Mouse (Mus musculus) CH12.LX (cell line): ENCODE measurements at regions not wholly inside any gene's neighbourhood (a gene's known extent, or its start where the extent isn't known, plus 50 kb on each side); places are given as distances from the start of the nearest gene placed in this dataset.

Experiments
- DNase-seq: peaks from one replicate; pipeline ENCODE4 v3.0.0-alpha.2; 2013; ENCODE audit errors: extremely low read depth
- H3K27ac ChIP-seq: 2 replicates; pipeline ENCODE4 v1.5.1; 2012; ENCODE audit warnings: low read depth, mild to moderate bottlenecking, control low read depth, moderate library complexity; ENCODE audit not compliant: insufficient read depth
- H3K27me3 ChIP-seq: replicated peaks from 2 replicates; pipeline ENCODE3; 2012; ENCODE audit warnings: inconsistent platforms
- H3K36me3 ChIP-seq, 2 experiments: replicated peaks in 1 of 2; 2 replicates each; pipeline versions ENCODE3 to v1.6.1; 2012; ENCODE audit warnings: inconsistent platforms in 1 of 2, low read length in 1 of 2, mild to moderate bottlenecking in 1 of 2, mixed read lengths in 1 of 2, moderate library complexity in 1 of 2; ENCODE audit not compliant: control insufficient read depth in 1 of 2, insufficient read depth in 1 of 2
- H3K4me1 ChIP-seq, 2 experiments: 2 replicates each; pipeline ENCODE4 v1.6.1; 2012; ENCODE audit warnings: inconsistent platforms in 1 of 2, moderate library complexity in 1 of 2; ENCODE audit not compliant: insufficient read depth in 2 of 2, control insufficient read depth in 1 of 2
- H3K4me2 ChIP-seq: 2 replicates; pipeline ENCODE4 v1.6.1; 2012; ENCODE audit warnings: low read depth, mild to moderate bottlenecking, control low read depth; ENCODE audit not compliant: poor library complexity, insufficient read depth, severe bottlenecking
- H3K4me3 ChIP-seq, 3 experiments: fragments of 150-350 bp in 1 of 3; sonication (generic) in 1 of 3; replicated peaks in 1 of 3; 2 replicates each; pipeline versions ENCODE3 to v1.5.1; 2011 to 2012; ENCODE audit warnings: low read depth in 2 of 3, low read length in 2 of 3, mild to moderate bottlenecking in 2 of 3, moderate library complexity in 2 of 3, control low read depth in 1 of 3, improper control_type of control experiment in 1 of 3, inconsistent platforms in 1 of 3, mixed read lengths in 1 of 3; ENCODE audit not compliant: poor library complexity in 1 of 3
- H3K79me2 ChIP-seq: replicated peaks from 2 replicates; pipeline ENCODE4 v1.6.1; 2012; ENCODE audit warnings: mild to moderate bottlenecking, moderate library complexity; ENCODE audit not compliant: control insufficient read depth, poor library complexity, insufficient read depth, severe bottlenecking; ENCODE audit errors: extremely low read depth
- H3K9ac ChIP-seq: 2 replicates; pipeline ENCODE4 v1.6.1; 2012; ENCODE audit warnings: low read depth, mild to moderate bottlenecking, control low read depth, moderate library complexity; ENCODE audit not compliant: insufficient read depth
- H3K9me3 ChIP-seq: replicated peaks from 2 replicates; pipeline ENCODE3; 2012; ENCODE audit warnings: low read length, inconsistent platforms, mixed read lengths
- BHLHE40 ChIP-seq: IDR thresholded peaks from 2 replicates; pipeline ENCODE4 v1.6.1; 2011; ENCODE audit warnings: mild to moderate bottlenecking, low read depth, low read length, improper control_type of control experiment
- CHD1 ChIP-seq: IDR thresholded peaks from 2 replicates; pipeline ENCODE4 v1.6.1; 2012; ENCODE audit warnings: low read depth, low read length, improper control_type of control experiment, inconsistent platforms
- CHD2 ChIP-seq: IDR thresholded peaks from 2 replicates; pipeline ENCODE4 v1.6.1; 2011; ENCODE audit warnings: low read length, improper control_type of control experiment
- CTCF ChIP-seq, 2 experiments: IDR thresholded peaks in 1 of 2; conservative IDR thresholded peaks in 1 of 2; 2 replicates each; pipeline ENCODE4 v1.5.1; 2011 to 2012; ENCODE audit warnings: low read depth in 2 of 2, low read length in 2 of 2, improper control_type of control experiment in 1 of 2, inconsistent platforms in 1 of 2, mild to moderate bottlenecking in 1 of 2, moderate library complexity in 1 of 2
- EP300 ChIP-seq: IDR thresholded peaks from 2 replicates; pipeline ENCODE4 v1.6.1; 2011; ENCODE audit warnings: low read length, improper control_type of control experiment
- GABPA ChIP-seq: IDR thresholded peaks from 2 replicates; pipeline ENCODE4 v1.6.1; 2012; ENCODE audit warnings: low read depth, low read length, improper control_type of control experiment, inconsistent platforms; ENCODE audit not compliant: insufficient replicate concordance
- IRF4 ChIP-seq: IDR thresholded peaks from 2 replicates; pipeline ENCODE4 v1.6.1; 2014; ENCODE audit warnings: low read depth, mild to moderate bottlenecking, inconsistent platforms, low read length, improper control_type of control experiment
- JUN ChIP-seq: IDR thresholded peaks from 2 replicates; pipeline ENCODE4 v1.6.1; 2011; ENCODE audit warnings: low read depth, mild to moderate bottlenecking, low read length, improper control_type of control experiment, moderate library complexity; ENCODE audit not compliant: insufficient read depth
- MAFK ChIP-seq: IDR thresholded peaks from 2 replicates; pipeline ENCODE4 v1.6.1; 2011; ENCODE audit warnings: low read length, improper control_type of control experiment; ENCODE audit not compliant: insufficient replicate concordance
- MAX ChIP-seq: IDR thresholded peaks from 2 replicates; pipeline ENCODE4 v1.6.1; 2011; ENCODE audit warnings: low read length, improper control_type of control experiment
- MEF2A ChIP-seq: IDR thresholded peaks from 2 replicates; pipeline ENCODE4 v1.6.1; 2014; ENCODE audit warnings: low read depth, mild to moderate bottlenecking, inconsistent platforms, low read length, improper control_type of control experiment, borderline replicate concordance
- MXI1 ChIP-seq: IDR thresholded peaks from 2 replicates; pipeline ENCODE4 v1.6.1; 2011; ENCODE audit warnings: mild to moderate bottlenecking, low read depth, low read length, improper control_type of control experiment
- NELFE ChIP-seq: IDR thresholded peaks from 2 replicates; pipeline ENCODE4 v1.6.1; 2011; ENCODE audit warnings: low read depth, low read length, improper control_type of control experiment
- NRF1 ChIP-seq: IDR thresholded peaks from 2 replicates; pipeline ENCODE4 v1.6.1; 2014; ENCODE audit warnings: low read depth, mild to moderate bottlenecking, inconsistent platforms, low read length, improper control_type of control experiment, moderate library complexity
- PAX5 ChIP-seq: IDR thresholded peaks from 2 replicates; pipeline ENCODE4 v1.6.1; 2012; ENCODE audit warnings: low read length, inconsistent platforms, mixed read lengths
- POLR2AphosphoS2 ChIP-seq: IDR thresholded peaks from 2 replicates; pipeline ENCODE4 v1.6.1; 2011; ENCODE audit warnings: low read depth, low read length, improper control_type of control experiment
- RCOR1 ChIP-seq: conservative IDR thresholded peaks from 2 replicates; pipeline ENCODE4 v1.6.1; 2012; ENCODE audit warnings: low read depth, mild to moderate bottlenecking, inconsistent platforms, low read length, improper control_type of control experiment
- SIN3A ChIP-seq: IDR thresholded peaks from 2 replicates; pipeline ENCODE4 v1.6.1; 2012; ENCODE audit warnings: low read length, improper control_type of control experiment, inconsistent platforms
- UBTF ChIP-seq: IDR thresholded peaks from 2 replicates; pipeline ENCODE4 v1.6.1; 2012; ENCODE audit warnings: low read depth, mild to moderate bottlenecking, inconsistent platforms, low read length, improper control_type of control experiment, moderate library complexity
- USF2 ChIP-seq: conservative IDR thresholded peaks from 2 replicates; pipeline ENCODE4 v1.6.1; 2011; ENCODE audit warnings: low read depth, low read length, improper control_type of control experiment
- ZC3H11A ChIP-seq: IDR thresholded peaks from 2 replicates; pipeline ENCODE4 v1.6.1; 2012; ENCODE audit warnings: low read depth, mild to moderate bottlenecking, inconsistent platforms, low read length, improper control_type of control experiment
- ZMIZ1 ChIP-seq: IDR thresholded peaks from 2 replicates; pipeline ENCODE4 v1.6.1; 2012; ENCODE audit warnings: low read depth, mild to moderate bottlenecking, inconsistent platforms, low read length, improper control_type of control experiment
- ZNF384 ChIP-seq: IDR thresholded peaks from 2 replicates; pipeline ENCODE4 v1.6.1; 2012; ENCODE audit warnings: low read depth, low read length, improper control_type of control experiment, inconsistent platforms
- dilution Hi-C: fragments of 300-500 bp; cut with MboI; formaldehyde crosslinking; loops from 2 replicates; pipeline ENCODE4 v1.14.3; 2020; ENCODE audit warnings: low sequenced_read_pairs; ENCODE audit not compliant: extremely low pct_unique_long_range_greater_than_20kb, extremely low pct_ligation_motif_present
- in situ Hi-C: fragments of 300-500 bp; cut with MboI; formaldehyde crosslinking; loops from 3 replicates; pipeline ENCODE4 v1.14.3; 2019; ENCODE audit warnings: low sequenced_read_pairs, low pct_ligation_motif_present, low pct_unique_long_range_greater_than_20kb, mixed read lengths

GRCm38 (mm10) chr9:118285481-118285880, 135.5 kb upstream of the Cmc1 start:
- Histone ChIP-seq H3K4me1 (peaks cover 0 to 7% of the 10 kb centered on the region in 2 experiments; a peak in 2 of 4 replicates), H3K9ac (no peak overlapping the region), H3K36me3 (no peaks in the 10 kb centered on the region), H3K9me3 (no peaks in the 10 kb centered on the region), H3K4me3 (no peak overlapping the region), H3K27me3 (no peaks in the 10 kb centered on the region), H3K79me2 (no peaks in the 10 kb centered on the region), H3K27ac (no peak overlapping the region), H3K4me2 (no peak overlapping the region)
- in situ Hi-C loops = no loop called here
- dilution Hi-C loops = no loop called here
- DNase-seq = no peak
- TF ChIP-seq USF2 (no peak), BHLHE40 (no peak), MEF2A (no peak), RCOR1 (no peak), POLR2AphosphoS2 (no peak), ZNF384 (no peak), MXI1 (no peak), EP300 (no peak), GABPA (no peak), MAX (no peak), CHD1 (no peak), NELFE (no peak), ZC3H11A (no peak), SIN3A (no peak), CTCF (conservative IDR thresholded peaks at IDR 0.05 in 1 of 2, IDR thresholded peaks at IDR 0.05 in 1 of 2; ENCODE audit: low read depth in 2 of 2, low read length in 2 of 2) (no peak), NRF1 (no peak), UBTF (no peak)

GRCm38 (mm10) chr9:118287606-118288005, 137.6 kb upstream of the Cmc1 start:
- in situ Hi-C loops = no loop called here

More at GRCm38 (mm10) chr9:118287606-118288005, 137.6 kb upstream of the Cmc1 start:
- H3K27ac ChIP-seq = no peak overlapping the region
- H3K4me2 ChIP-seq = no peak overlapping the region
- no peaks in the 10 kb centered on the region for H3K27me3 ChIP-seq
- no peaks in the 10 kb centered on the region for H3K36me3 ChIP-seq
- H3K9me3 ChIP-seq = no peaks in the 10 kb centered on the region
- H3K4me1 ChIP-seq = no peaks in the 10 kb centered on the region
- TF ChIP-seq IRF4 (no peak), CHD2 (no peak), GABPA (no peak), SIN3A (no peak), JUN (no peak), MEF2A (no peak), MAFK (no peak), PAX5 (no peak), EP300 (no peak), ZMIZ1 (no peak)
- H3K9ac ChIP-seq = no peak overlapping the region
- no peak overlapping the region for H3K4me3 ChIP-seq
- dilution Hi-C loops = no loop called here
- no peaks in the 10 kb centered on the region for H3K79me2 ChIP-seq
- DNase-seq = no peak
